Mouse (Mus musculus): ENCODE data around the gene Pgrmc2. TPM values are rescaled to one million over a fixed set of nuclear protein-coding genes. Genes with fewer than 3 reads are reported as not detected.

Pgrmc2 gene
- polyA plus RNA-seq (2017; shearing (Covaris generic)): 15.0 TPM

DNA sequence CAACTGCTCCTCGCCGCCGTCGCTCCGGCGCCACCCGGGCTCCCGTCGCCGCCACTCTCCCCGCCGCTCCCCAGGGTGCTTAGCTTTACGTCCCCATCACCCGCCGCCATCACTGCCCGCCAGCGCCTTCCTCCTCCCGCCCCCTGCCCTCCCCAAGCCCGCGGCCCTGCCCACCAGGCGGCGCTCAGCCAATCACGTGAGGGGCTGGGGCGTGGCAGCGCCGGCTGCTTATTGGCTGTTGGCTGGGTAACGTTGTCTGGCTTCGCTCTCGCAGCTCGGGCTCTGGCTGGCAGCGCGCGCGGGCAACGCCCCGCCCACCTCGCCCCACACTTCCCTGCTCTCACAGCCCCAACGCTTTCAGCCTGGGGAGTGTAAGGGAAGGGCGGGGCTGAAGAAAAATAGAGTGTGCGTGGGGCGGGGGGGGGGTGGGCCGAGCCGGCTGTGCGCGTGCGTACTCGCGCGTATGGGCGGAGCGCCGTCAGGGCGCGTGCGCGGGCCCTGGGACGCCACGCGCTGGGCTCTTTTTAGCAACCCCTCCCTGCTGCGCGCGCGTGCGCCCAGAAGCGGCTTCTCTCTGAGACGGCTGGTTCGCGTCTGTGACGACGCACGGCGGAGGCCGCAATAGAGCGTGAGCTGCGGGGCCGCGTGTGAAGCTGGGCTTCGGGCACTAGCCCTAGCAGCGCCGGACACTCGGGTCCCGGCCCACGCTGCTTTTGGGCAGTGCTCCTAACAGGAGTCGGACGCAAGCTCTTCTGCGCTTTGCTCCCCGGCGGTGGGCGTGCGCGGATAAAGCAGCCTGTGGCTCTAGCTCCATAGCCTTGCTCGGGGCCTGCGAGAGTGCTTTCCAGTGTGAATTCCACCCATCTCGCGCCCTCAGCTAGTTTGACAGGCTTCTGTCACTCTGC lies at the start of gene Pgrmc2:
Gene Pgrmc2 (minus strand): TSS at position 162 of the 905 bp plus-strand sequence.

Other genes with a start within 250 kb of the Pgrmc2 start
- 8.7 TPM for gene Mfsd8, start 236.2 kb downstream of the Pgrmc2 start, polyA plus RNA-seq (2017; shearing (Covaris generic))
- gene Abhd18, start 236.1 kb downstream of the Pgrmc2 start, polyA plus RNA-seq (2017; shearing (Covaris generic)): 5.3 TPM
- gene 1700034I23Rik, start 180.5 kb downstream of the Pgrmc2 start, polyA plus RNA-seq (2017; shearing (Covaris generic)): 0.16 TPM
- gene Larp1b, start 133.2 kb downstream of the Pgrmc2 start, polyA plus RNA-seq (2017; shearing (Covaris generic)): 28.9 TPM